In genomic region chr12:87334886-87335285, GRCm38 (mm10) we compare ENCODE assay signal across 11 mouse cellular contexts. TPM values are rescaled to one million over a fixed set of nuclear protein-coding genes. Genes with fewer than 3 reads are reported as not detected.
DNase-seq lines count a peak whose midpoint lies in the region; ATAC-seq lines count a peak whose summit lies in the region.
"Had no signal": no experiment of that assay in that cellular context is flagged by ENCODE, and none has a peak within 500 bp of the region (broad histone marks: within the 10 kb centered on the region; RNA-seq: fewer than 3 reads in every experiment).

No protein-coding gene starts in this region.

- H3K27me3 ChIP-seq in heart, embryonic 11.5 days (ENCODE audit: control insufficient read depth, insufficient read depth, low read length): no peaks in the 10 kb centered on the region
- no peaks in the 10 kb centered on the region for H3K27me3 ChIP-seq in neural tube, embryonic 15.5 days (replicated peaks)
- no peaks in the 10 kb centered on the region for H3K27me3 ChIP-seq in forebrain, embryonic 11.5 days (ENCODE audit: control insufficient read depth, insufficient read depth, low read length)
- H3K27me3 ChIP-seq: kidney, embryonic 15.5 days had no signal

- no peak overlapping the region for H3K4me2 ChIP-seq in heart, embryonic 11.5 days
- no peak overlapping the region for H3K4me2 ChIP-seq in neural tube, embryonic 15.5 days
- H3K4me2 ChIP-seq in forebrain, embryonic 11.5 days (ENCODE audit: low read depth, low read length, severe bottlenecking): no peak overlapping the region
- H3K4me2 ChIP-seq: kidney, embryonic 15.5 days had no signal

- ATAC-seq in heart, embryonic 11.5 days (replicated peaks; ENCODE audit: insufficient number of reproducible peaks, low FRiP score, low TSS enrichment): no peak
- ATAC-seq in neural tube, embryonic 15.5 days (ENCODE audit: low FRiP score): no peak
- ATAC-seq in forebrain, embryonic 11.5 days (replicated peaks; ENCODE audit: low FRiP score): no peak

- H3K27ac ChIP-seq in heart, embryonic 11.5 days (ENCODE audit: low read depth, low read length): no peak overlapping the region
- H3K27ac ChIP-seq in neural tube, embryonic 15.5 days (replicated peaks): no peak overlapping the region
- H3K27ac ChIP-seq in forebrain, embryonic 11.5 days (ENCODE audit: low read depth, low read length): no peak overlapping the region
- H3K27ac ChIP-seq: kidney, embryonic 15.5 days; macrophage had no signal

- intact Hi-C loops in heart, postnatal 10 days (cut with DNase I): loop anchor here (1.0 to 10.0 kb wide), 3 partner anchors 69 to 570 kb away; partner anchors contain the start of genes Ahsa1 and Vipas39

- peak; percentile 27 to 56 for DNase-seq in heart, postnatal 10 days
- peak; percentile 38 for DNase-seq in lung, postnatal 10 days
- no peak for DNase-seq in lung, adult 18-20 months
- DNase-seq in adipocyte (ENCODE audit: low spot score): peak; percentile 56
- DNase-seq in retina, adult 2 months (ENCODE audit: low read depth, low spot score): peak; percentile 32
- no peak for DNase-seq in forebrain, embryonic 11.5 days (ENCODE audit: low spot score)
- DNase-seq: right cerebral cortex, postnatal 25 days had no signal

- H3K9ac ChIP-seq in heart, embryonic 11.5 days (ENCODE audit: low read depth, low read length): no peak overlapping the region
- no peak overlapping the region for H3K9ac ChIP-seq in neural tube, embryonic 15.5 days (replicated peaks)
- H3K9ac ChIP-seq in forebrain, embryonic 11.5 days (ENCODE audit: low read length): no peak overlapping the region
- H3K9ac ChIP-seq: kidney, embryonic 15.5 days had no signal

- H3K4me3 ChIP-seq in heart, embryonic 11.5 days (ENCODE audit: low read depth, low read length): no peak overlapping the region
- no peak overlapping the region for H3K4me3 ChIP-seq in neural tube, embryonic 15.5 days (replicated peaks)
- H3K4me3 ChIP-seq in forebrain, embryonic 11.5 days (ENCODE audit: low read depth, low read length): no peak overlapping the region
- H3K4me3 ChIP-seq: kidney, embryonic 15.5 days had no signal

- WGBS in heart, embryonic 11.5 days (ENCODE audit: insufficient replicate concordance): 56% methylated on average over 2 of the region's 2 CpGs
- 30% methylated on average over 2 of the region's 2 CpGs for WGBS in neural tube, embryonic 15.5 days
- WGBS in forebrain, embryonic 11.5 days: 39% methylated on average over 2 of the region's 2 CpGs

- H3K9me3 ChIP-seq in heart, embryonic 11.5 days (replicated peaks; ENCODE audit: control insufficient read depth, low read length): no peaks in the 10 kb centered on the region
- H3K9me3 ChIP-seq in neural tube, embryonic 15.5 days (replicated peaks): no peaks in the 10 kb centered on the region
- H3K9me3 ChIP-seq in forebrain, embryonic 11.5 days (ENCODE audit: control insufficient read depth, low read length): no peaks in the 10 kb centered on the region
- H3K9me3 ChIP-seq: kidney, embryonic 15.5 days had no signal

- no peaks in the 10 kb centered on the region for H3K36me3 ChIP-seq in heart, embryonic 11.5 days (ENCODE audit: control insufficient read depth, insufficient read depth, low read length)
- H3K36me3 ChIP-seq in neural tube, embryonic 15.5 days: peaks cover 4% of the 10 kb centered on the region; the same call in 1 of the 2 replicates
- H3K36me3 ChIP-seq in forebrain, embryonic 11.5 days (ENCODE audit: control insufficient read depth, insufficient read depth, low read length): no peaks in the 10 kb centered on the region

- 0 out of 2 replicates have a peak, but pooled peaks cover 2% of the 10 kb centered on the region for H3K4me1 ChIP-seq in heart, embryonic 11.5 days (ENCODE audit: control insufficient read depth, insufficient read depth, low read length)
- peaks cover 14% of the 10 kb centered on the region for H3K4me1 ChIP-seq in neural tube, embryonic 15.5 days
- H3K4me1 ChIP-seq in forebrain, embryonic 11.5 days (replicated peaks; ENCODE audit: control insufficient read depth, insufficient read depth, low read length): peaks cover 3% of the 10 kb centered on the region; the same call in 1 of the 2 replicates

RNA-seq across cellular contexts. Expression of gene Ism2, which starts 35.4 kb away (rescaled TPM):
- total RNA-seq in heart, postnatal 10 days (2021): under 1 TPM in 1 of 2 experiments, not detected in 1; 0.43 TPM
- 0.44 and 0.83 TPM in 2 replicates for polyA plus RNA-seq in heart, embryonic 11.5 days (2014; fragmentation: Nextera tagmentation; extraction: Ambion mirVana)
- 0.96 and 1.2 TPM in 2 replicates for polyA plus RNA-seq in neural tube, embryonic 15.5 days (2015; fragmentation: Nextera tagmentation; extraction: Ambion mirVana)
- polyA plus RNA-seq in forebrain, embryonic 11.5 days (2014; fragmentation: Nextera tagmentation; extraction: Ambion mirVana): 1.0 and 2.3 TPM in 2 replicates
- polyA plus RNA-seq: macrophage had no signal

RNA-seq across cellular contexts. Expression of gene Sptlc2, which starts 53.3 kb away (rescaled TPM):
- total RNA-seq in heart, postnatal 10 days (2021): 10 to 100 TPM; 51.9 to 58.9 TPM
- polyA plus RNA-seq in heart, embryonic 11.5 days (2014; fragmentation: Nextera tagmentation; extraction: Ambion mirVana): 73.2 and 82.1 TPM in 2 replicates
- 64.6 and 74.8 TPM in 2 replicates for polyA plus RNA-seq in neural tube, embryonic 15.5 days (2015; fragmentation: Nextera tagmentation; extraction: Ambion mirVana)
- 53.6 and 58.7 TPM in 2 replicates for polyA plus RNA-seq in forebrain, embryonic 11.5 days (2014; fragmentation: Nextera tagmentation; extraction: Ambion mirVana)

Comparison
In these comparisons a context has a peak if more than half of its experiments do, and no peak if none do; other contexts are left out.
1. DNase-seq: peak in heart, postnatal 10 days (2 of 2), lung, postnatal 10 days (single experiment), adipocyte (single experiment) and retina, adult 2 months (single experiment); none in lung, adult 18-20 months (0 of 2) and forebrain, embryonic 11.5 days (single experiment).